Mouse (Mus musculus): Measurements from ENCODE around the gene Trim37. TPM values are rescaled to one million over a fixed set of nuclear protein-coding genes. Genes with fewer than 3 reads are reported as not detected.

The Trim37 gene
- polyA plus RNA-seq, 1 experiment from 2014 or later: 29.3 TPM

DNA sequence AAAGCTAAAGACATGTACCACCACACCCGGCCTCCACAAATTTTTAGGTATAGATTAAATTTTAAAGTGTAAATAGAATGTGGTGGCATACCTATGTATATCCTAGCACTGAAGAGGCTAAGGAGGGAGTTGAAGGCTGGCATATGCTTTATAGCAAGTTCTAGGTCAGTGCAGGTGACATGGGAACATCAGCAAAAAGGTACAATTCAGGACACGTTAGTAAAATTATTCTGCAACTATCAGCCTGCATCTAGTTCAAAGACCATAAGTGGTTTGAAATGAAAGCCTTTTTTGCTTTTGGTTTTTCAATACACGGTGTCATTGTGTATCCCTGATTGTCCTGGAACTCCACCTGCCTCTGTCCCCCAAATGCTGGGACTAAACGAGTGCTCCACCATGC, 1.3 kb upstream of the Trim37 start:
- H3K4me3 ChIP-seq (replicated peaks): no peak overlapping the region
- no peaks in the 10 kb centered on the region for H3K27me3 ChIP-seq (replicated peaks)
- no peak overlapping the region for H3K27ac ChIP-seq
- no peak overlapping the region for H3K9ac ChIP-seq
- no peaks in the 10 kb centered on the region for H3K9me3 ChIP-seq
- peaks cover 21% of the 10 kb centered on the region for H3K36me3 ChIP-seq
- WGBS: 40% methylated on average over 4 of the region's 4 CpGs
- H3K4me2 ChIP-seq: peak overlapping the region; percentile 79; the same call in 1 of the 2 replicates
- ATAC-seq (ENCODE audit: insufficient read depth, low FRiP score, low read depth): no peak
- H3K4me1 ChIP-seq: 0 out of 2 replicates have a peak, but pooled peaks cover 3% of the 10 kb centered on the region

DNA sequence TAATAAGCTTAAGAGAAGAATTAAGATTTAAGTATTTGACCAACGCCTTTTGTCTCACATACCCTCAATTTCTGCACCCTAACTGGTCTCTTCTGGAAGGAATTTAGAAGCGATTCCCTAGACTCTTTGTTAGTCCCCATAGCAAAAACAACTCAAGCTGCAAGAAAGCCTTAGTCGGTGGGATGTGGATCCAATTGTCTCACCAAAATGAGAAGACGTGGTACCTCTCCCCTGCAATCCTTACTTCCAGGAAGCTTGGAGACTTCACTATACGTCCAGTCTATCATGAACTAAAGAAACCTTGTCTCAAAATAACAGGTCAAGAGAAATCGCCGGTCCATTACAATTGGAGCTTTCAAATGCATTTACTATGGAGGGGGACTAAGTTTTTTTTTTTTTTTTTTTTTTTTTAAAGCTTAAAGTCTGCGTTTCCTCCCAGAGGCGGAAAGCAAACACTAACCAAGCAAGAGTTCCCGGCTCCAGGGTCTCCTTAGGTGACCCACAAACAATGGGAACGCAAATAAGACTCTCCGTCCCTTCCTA, 525 bp upstream of the Trim37 start:
- 3% methylated on average over 12 of the region's 12 CpGs for WGBS
- Histone ChIP-seq H3K36me3 (peaks cover 13% of the 10 kb centered on the region), H3K9me3 (no peaks in the 10 kb centered on the region), H3K9ac (no peak overlapping the region), H3K4me2 (peak overlapping the region; percentile 79), H3K4me1 (0 out of 2 replicates have a peak, but pooled peaks cover 3% of the 10 kb centered on the region), H3K27ac (peak overlapping the region; percentile 81), H3K27me3 (replicated peaks) (no peaks in the 10 kb centered on the region), H3K4me3 (replicated peaks) (peak overlapping the region; percentile 69)
- ATAC-seq (ENCODE audit: insufficient read depth, low FRiP score, low read depth): no peak

DNA sequence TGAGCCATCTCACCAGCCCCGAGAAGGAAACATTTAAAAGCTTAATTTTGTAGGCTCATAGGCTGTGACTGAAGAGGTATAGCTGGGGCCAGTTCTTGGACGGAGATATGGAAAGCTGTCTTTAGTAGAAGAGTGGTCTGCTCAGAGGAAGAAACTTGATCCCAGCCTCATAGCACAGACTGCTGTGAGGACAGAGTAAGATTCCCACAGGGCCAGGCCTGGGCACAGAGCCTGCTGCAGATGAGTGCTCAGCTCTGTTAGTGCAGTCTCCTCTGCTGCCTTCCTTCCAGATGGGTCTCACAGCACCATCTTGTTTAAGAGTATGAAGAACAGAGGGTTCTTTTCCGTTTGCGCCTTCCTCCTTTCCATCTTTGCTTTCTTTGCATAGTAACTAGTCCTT, 9.4 kb downstream of the Trim37 start:
- no peaks in the 10 kb centered on the region for H3K27me3 ChIP-seq (replicated peaks)
- 88% methylated on average over 4 of the region's 4 CpGs for WGBS
- no peaks in the 10 kb centered on the region for H3K9me3 ChIP-seq
- no peaks in the 10 kb centered on the region for H3K4me1 ChIP-seq
- no peak overlapping the region for H3K4me3 ChIP-seq (replicated peaks)
- no peak overlapping the region for H3K4me2 ChIP-seq
- ATAC-seq (ENCODE audit: insufficient read depth, low FRiP score, low read depth): no peak
- no peaks in the 10 kb centered on the region for H3K36me3 ChIP-seq
- no peak overlapping the region for H3K27ac ChIP-seq
- no peak overlapping the region for H3K9ac ChIP-seq

- no peaks in the 10 kb centered on the region for H3K36me3 ChIP-seq
- no peaks in the 10 kb centered on the region for H3K9me3 ChIP-seq
- no peak overlapping the region for H3K4me2 ChIP-seq
- H3K27me3 ChIP-seq (replicated peaks): no peaks in the 10 kb centered on the region
- no peak overlapping the region for H3K27ac ChIP-seq
- no peaks in the 10 kb centered on the region for H3K4me1 ChIP-seq
- no peak for ATAC-seq (ENCODE audit: insufficient read depth, low FRiP score, low read depth)
- no peak overlapping the region for H3K9ac ChIP-seq
- WGBS: 82% methylated on average over 2 of the region's 2 CpGs
- no peak overlapping the region for H3K4me3 ChIP-seq (replicated peaks)
Observed at GRCm38 (mm10) chr11:87158012-87158411, 31.1 kb downstream of the Trim37 start.

DNA sequence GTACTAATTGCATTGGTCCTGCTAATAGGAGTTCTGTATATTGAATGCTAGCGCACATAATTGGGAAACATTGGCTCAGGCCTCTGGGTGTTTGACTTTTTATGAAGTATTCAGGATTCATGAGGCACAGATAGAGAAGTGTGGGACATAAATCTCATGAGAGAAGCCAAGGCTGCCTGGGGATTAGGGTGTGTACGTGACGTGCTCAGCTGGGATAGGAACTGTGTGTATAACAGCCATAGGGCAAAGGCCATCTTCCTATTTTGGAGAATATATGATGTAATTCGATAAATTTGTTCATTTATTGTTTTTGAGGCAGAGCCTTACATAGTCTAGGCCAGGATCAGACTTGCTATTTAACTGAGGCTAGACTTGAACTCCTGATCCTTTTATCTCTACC, 35.8 kb downstream of the Trim37 start:
- H3K4me3 ChIP-seq (replicated peaks): no peak overlapping the region
- H3K9ac ChIP-seq: no peak overlapping the region
- H3K27ac ChIP-seq: no peak overlapping the region
- 81% methylated on average over 4 of the region's 4 CpGs for WGBS
- H3K4me2 ChIP-seq: no peak overlapping the region
- H3K4me1 ChIP-seq: no peaks in the 10 kb centered on the region
- H3K36me3 ChIP-seq: peaks cover 9% of the 10 kb centered on the region
- no peaks in the 10 kb centered on the region for H3K9me3 ChIP-seq
- no peak for ATAC-seq (ENCODE audit: insufficient read depth, low FRiP score, low read depth)
- no peaks in the 10 kb centered on the region for H3K27me3 ChIP-seq (replicated peaks)

- H3K36me3 ChIP-seq: peaks cover 17% of the 10 kb centered on the region
- no peak overlapping the region for H3K9ac ChIP-seq
- H3K27ac ChIP-seq: no peak overlapping the region
- no peaks in the 10 kb centered on the region for H3K27me3 ChIP-seq (replicated peaks)
- ATAC-seq (ENCODE audit: insufficient read depth, low FRiP score, low read depth): no peak
- H3K4me2 ChIP-seq: no peak overlapping the region
- H3K9me3 ChIP-seq: no peaks in the 10 kb centered on the region
- H3K4me1 ChIP-seq: no peaks in the 10 kb centered on the region
- H3K4me3 ChIP-seq (replicated peaks): no peak overlapping the region
Observed at GRCm38 (mm10) chr11:87163751-87164150, 36.9 kb downstream of the Trim37 start.

DNA sequence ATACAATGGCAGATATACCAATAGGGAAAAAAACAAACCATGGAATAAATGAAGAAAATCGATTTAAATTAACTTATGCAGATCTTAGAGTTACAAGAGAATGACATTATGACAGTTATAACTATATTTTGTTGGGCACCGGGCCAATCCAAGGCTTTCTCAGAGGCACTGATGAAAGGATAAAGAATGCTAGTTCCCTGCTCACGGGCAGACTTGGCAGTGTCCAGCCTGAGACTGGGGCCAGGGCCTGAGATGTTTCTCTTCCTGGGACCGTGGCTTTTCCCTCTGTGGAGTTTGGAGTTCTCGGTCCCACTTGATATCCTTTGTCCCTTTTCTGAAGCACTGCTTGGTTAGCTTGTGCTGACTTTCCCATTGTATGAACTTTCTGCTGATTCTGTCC, 46.7 kb downstream of the Trim37 start:
- Histone ChIP-seq H3K36me3 (no peaks in the 10 kb centered on the region), H3K4me1 (no peaks in the 10 kb centered on the region), H3K4me2 (no peak overlapping the region), H3K4me3 (replicated peaks) (no peak overlapping the region), H3K9me3 (no peaks in the 10 kb centered on the region), H3K9ac (no peak overlapping the region), H3K27ac (no peak overlapping the region), H3K27me3 (replicated peaks) (no peaks in the 10 kb centered on the region)
- WGBS: 81% methylated on average over 5 of the region's 5 CpGs
- ATAC-seq (ENCODE audit: insufficient read depth, low FRiP score, low read depth): no peak

DNA sequence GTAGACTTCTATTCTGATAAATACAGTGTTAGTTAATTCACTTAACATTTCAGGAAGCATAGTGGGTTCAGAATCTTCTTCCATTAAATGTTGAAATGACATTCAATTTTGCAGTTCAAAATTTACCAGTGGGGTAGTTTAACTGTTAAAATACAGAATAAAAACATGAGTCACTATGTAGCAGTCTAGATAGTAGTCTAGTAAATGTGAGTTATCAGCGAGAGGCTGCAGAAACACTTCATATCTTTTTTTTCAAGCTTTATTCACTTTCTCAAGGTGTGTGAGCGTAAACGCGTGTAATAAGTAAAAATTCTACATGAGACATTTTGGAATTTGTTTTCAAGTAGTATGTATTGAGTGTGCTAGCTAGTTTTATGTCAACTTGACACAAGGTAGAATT, 48.2 kb downstream of the Trim37 start:
- Histone ChIP-seq H3K9ac (no peak overlapping the region), H3K27ac (no peak overlapping the region), H3K27me3 (replicated peaks) (no peaks in the 10 kb centered on the region), H3K36me3 (no peaks in the 10 kb centered on the region), H3K4me2 (no peak overlapping the region), H3K4me1 (no peaks in the 10 kb centered on the region), H3K9me3 (no peaks in the 10 kb centered on the region), H3K4me3 (replicated peaks) (no peak overlapping the region)
- ATAC-seq (ENCODE audit: insufficient read depth, low FRiP score, low read depth): no peak
- 96% methylated on average over 4 of the region's 4 CpGs for WGBS

DNA sequence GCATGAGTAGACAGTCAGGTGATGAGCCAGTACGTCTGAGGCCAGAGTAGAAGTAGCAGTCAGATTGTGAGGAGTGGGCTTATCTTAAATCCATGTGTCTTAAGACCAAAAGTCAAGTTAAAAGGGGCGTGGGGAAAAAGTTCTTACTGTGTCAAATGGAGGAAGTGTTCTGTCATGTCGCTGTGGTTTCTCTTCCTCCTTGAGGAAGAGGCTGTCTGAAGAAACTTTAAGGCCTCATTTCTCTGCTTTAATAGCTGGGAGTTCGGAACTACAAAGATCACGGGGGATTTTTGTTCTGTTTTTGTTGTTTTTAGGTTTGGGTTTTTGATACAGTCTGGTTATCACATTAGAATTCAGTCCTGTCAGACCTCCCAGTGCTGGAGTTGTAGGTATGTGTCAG, 85.4 kb downstream of the Trim37 start:
- Histone ChIP-seq H3K4me2 (no peak overlapping the region), H3K4me3 (replicated peaks) (no peak overlapping the region), H3K27me3 (replicated peaks) (no peaks in the 10 kb centered on the region), H3K9ac (no peak overlapping the region), H3K36me3 (no peaks in the 10 kb centered on the region), H3K27ac (no peak overlapping the region), H3K4me1 (no peaks in the 10 kb centered on the region), H3K9me3 (no peaks in the 10 kb centered on the region)
- no peak for ATAC-seq (ENCODE audit: insufficient read depth, low FRiP score, low read depth)
- WGBS: 78% methylated on average over 5 of the region's 5 CpGs

GRCm38 (mm10) chr11:87222686-87223085, 95.8 kb downstream of the Trim37 start:
- Histone ChIP-seq H3K4me1 (no peaks in the 10 kb centered on the region), H3K36me3 (no peaks in the 10 kb centered on the region), H3K27ac (no peak overlapping the region), H3K4me3 (replicated peaks) (no peak overlapping the region), H3K9ac (no peak overlapping the region), H3K27me3 (replicated peaks) (no peaks in the 10 kb centered on the region), H3K4me2 (no peak overlapping the region), H3K9me3 (no peaks in the 10 kb centered on the region)
- ATAC-seq (ENCODE audit: insufficient read depth, low FRiP score, low read depth): no peak
- WGBS: 79% methylated on average over 3 of the region's 3 CpGs

DNA sequence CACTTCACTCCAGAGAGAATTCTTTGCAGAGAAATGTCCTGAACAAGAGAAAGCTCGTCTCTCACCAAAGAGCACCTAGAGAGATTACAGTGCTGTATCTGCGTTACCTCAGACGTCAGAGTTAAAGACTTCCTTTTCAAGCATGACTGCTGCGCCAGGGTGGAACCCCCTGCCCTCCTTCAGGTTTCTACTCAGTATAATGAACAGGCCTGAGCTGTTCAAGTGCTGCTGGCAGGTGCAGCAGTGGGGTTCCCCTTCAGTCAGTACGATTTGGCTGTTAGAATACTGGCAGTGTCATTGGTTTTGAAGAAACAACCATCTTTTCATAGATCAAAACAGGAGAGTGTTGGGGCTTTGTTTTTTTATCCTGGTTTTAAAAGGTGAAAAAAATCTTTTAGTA, 100.2 kb downstream of the Trim37 start:
- Histone ChIP-seq H3K36me3 (no peaks in the 10 kb centered on the region), H3K9me3 (no peaks in the 10 kb centered on the region), H3K27me3 (replicated peaks) (no peaks in the 10 kb centered on the region), H3K27ac (no peak overlapping the region), H3K4me3 (replicated peaks) (no peak overlapping the region), H3K9ac (no peak overlapping the region), H3K4me1 (no peaks in the 10 kb centered on the region), H3K4me2 (no peak overlapping the region)
- no peak for ATAC-seq (ENCODE audit: insufficient read depth, low FRiP score, low read depth)
- WGBS: 75% methylated on average over 5 of the region's 5 CpGs

GRCm38 (mm10) chr11:87233377-87233776, 106.5 kb downstream of the Trim37 start:
- no peak for ATAC-seq (ENCODE audit: insufficient read depth, low FRiP score, low read depth)
- WGBS: 87% methylated on average over 5 of the region's 5 CpGs

More at GRCm38 (mm10) chr11:87233377-87233776, 106.5 kb downstream of the Trim37 start:
- H3K4me1 ChIP-seq: no peaks in the 10 kb centered on the region
- no peaks in the 10 kb centered on the region for H3K27me3 ChIP-seq (replicated peaks)
- no peak overlapping the region for H3K27ac ChIP-seq
- H3K4me3 ChIP-seq (replicated peaks): no peak overlapping the region
- H3K36me3 ChIP-seq: 0 out of 2 replicates have a peak, but pooled peaks cover under 1% of the 10 kb centered on the region
- no peak overlapping the region for H3K4me2 ChIP-seq
- no peaks in the 10 kb centered on the region for H3K9me3 ChIP-seq
- no peak overlapping the region for H3K9ac ChIP-seq
